Mouse (Mus musculus) mature B cell (primary cell): ENCODE data around the gene Vti1a.

Experiments
- in situ Hi-C: fragments of 300-500 bp; cut with MboI; formaldehyde crosslinking; loops from 2 replicates; pipeline ENCODE4 v1.14.3; 2019

Vti1a gene

GRCm38 (mm10) chr19:55456325-55457091, 140.4 kb downstream of the Vti1a start:
- in situ Hi-C loops = no loop called here

DNA sequence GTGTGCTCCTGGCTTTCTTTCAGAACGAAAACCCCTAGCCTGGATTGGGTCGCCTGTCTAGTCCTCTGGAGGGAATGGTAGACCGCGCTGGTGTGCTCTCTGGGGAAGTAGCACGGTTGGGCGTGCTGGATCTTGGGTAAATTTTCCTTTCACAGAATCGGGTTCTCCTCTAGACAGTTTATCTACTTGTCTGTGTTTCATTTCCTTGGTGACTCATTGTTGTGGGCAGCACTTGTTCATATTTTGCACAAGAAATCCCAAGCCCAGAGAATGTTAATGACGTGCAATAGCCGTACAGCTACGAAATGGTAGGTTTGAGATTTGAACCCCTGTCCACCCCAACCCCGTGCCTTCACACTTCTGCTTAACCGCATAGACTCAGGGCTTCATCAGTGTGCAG, 145.9 kb downstream of the Vti1a start:
- in situ Hi-C loops = no loop called here

DNA sequence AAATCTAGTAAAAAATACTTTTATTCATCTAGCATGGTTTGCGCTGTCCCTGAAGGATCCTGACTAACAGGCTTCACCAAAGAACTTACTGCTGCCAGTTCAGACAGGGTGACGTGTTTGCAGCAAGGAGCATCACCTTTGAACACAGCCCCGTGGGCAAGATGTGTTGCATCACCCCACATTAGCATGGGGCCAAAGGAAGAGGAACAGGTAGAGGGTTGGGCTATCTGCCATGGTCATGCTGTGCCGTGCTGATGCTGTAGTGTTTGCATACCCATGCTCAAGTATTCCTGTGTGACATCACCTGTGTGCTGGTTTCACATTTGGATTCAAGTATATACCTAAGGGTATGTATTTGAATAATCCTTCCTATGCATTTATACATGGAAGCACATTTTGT, 147.6 kb downstream of the Vti1a start:
- in situ Hi-C loops = no loop called here

DNA sequence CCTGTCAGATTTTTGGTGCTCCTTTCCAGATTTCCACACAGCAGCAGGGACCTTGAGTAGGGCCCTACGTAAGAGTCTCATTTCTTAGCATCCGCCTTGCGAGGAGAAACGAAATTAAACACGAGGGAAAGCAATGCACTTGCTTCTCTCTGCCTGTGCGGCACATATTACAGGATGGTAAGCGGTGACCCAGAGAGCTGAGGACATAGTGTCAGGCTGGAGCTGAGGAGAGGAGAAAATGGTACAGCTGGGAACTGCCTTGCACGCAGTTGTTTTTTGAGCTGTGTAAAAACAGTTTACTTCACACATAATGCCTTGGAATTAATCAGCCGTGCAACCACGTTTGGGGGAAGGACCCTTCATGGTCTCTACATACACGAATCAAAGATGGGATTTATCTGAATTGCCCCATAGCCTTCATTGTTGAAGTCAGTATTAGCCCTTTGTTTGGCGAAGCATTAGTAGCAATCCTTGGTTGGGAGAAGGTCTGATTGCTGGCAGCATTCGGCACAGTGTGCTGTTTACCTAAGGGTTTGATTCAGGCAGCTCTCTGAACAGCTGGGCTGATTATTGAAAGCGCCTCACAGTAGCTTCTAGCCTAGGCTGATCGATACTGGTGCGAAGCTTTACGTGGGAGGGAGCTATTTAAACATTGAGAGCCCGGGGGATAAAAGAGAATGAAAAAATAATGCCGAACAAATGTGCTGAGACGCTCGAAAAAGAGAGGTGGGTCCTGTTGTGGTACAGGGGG, 153.4 kb downstream of the Vti1a start:
- in situ Hi-C loops = no loop called here

GRCm38 (mm10) chr19:55472582-55472981, 156.5 kb downstream of the Vti1a start:
- in situ Hi-C loops = no loop called here

DNA sequence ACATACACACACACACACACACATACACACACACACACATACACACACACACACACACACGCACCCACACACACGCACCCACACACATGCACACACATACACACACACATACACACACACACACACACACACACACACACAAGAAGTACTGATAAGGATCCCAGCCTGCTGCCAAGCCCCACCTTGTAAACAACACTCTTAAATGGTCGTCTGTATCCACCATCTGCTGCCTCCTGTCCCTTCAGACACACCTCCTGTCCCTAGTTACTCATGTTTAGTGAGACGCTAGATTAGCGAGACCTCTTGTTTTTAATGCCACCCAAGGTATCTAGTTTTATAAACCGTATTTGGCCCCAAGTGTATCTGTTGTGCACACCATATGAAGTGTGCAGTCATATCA, 158.1 kb downstream of the Vti1a start:
- in situ Hi-C loops = no loop called here

- in situ Hi-C loops = no loop called here
Observed at GRCm38 (mm10) chr19:55480526-55480925, 164.4 kb downstream of the Vti1a start.

DNA sequence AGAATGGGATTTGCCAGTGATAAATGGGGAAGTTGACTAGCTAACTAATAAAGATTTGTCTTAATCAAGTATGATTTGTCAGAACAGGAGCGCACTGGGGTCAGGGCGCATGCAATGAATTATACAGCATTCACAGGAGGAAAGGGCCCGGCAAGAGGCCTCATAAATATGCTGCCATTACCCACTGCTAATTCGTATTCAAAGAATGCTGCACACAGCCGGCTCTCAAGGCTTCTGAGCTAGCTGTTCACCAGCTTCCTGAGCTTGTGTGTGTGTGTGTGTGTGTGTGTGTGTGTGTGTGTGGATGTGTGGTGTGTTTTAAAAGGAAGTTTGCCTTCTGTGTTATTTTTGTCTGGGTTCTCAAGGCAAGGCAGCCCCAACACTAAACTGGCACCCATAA, 165.2 kb downstream of the Vti1a start:
- in situ Hi-C loops = no loop called here

DNA sequence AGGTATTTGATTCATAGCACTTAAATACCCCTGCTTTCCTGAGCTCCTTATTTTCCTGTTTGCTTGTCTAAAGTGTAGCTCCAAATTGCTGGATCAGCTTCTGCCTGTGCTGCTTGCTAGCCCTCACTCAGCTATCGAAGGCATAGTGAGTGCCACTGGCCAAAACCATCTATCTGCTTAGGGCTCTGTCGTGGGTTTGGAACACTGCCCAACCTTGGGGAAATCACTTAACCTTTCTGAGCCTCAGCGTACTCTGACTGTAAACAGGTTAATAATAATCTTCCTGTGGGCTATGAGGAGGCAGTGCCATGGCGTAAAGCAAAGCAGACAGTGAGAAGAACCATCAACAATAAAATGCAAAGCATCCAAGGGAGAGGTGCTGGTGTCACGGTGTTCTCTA, 167.4 kb downstream of the Vti1a start:
- in situ Hi-C loops = no loop called here

- in situ Hi-C loops = no loop called here
Observed at GRCm38 (mm10) chr19:55484559-55484958, 168.5 kb downstream of the Vti1a start.

DNA sequence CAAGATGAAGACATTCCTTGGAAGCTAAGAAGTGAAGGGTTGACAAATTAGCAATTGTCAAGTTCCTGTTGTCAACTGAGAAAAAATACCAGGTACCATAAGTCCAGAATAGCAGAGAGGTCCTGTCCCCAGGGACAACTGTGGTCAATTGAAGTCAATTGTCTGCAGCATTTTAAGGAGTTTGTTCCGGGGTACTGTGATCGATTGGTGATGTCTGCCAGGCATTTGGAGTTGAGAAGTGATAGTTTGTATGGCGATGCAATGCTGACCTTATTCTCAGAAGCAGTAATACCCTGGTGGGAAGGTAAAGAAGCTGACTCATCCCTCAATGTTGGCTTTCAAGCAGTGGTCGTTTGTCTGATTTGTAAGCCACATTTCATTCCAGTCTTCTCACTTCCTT, 170.4 kb downstream of the Vti1a start:
- in situ Hi-C loops = no loop called here

DNA sequence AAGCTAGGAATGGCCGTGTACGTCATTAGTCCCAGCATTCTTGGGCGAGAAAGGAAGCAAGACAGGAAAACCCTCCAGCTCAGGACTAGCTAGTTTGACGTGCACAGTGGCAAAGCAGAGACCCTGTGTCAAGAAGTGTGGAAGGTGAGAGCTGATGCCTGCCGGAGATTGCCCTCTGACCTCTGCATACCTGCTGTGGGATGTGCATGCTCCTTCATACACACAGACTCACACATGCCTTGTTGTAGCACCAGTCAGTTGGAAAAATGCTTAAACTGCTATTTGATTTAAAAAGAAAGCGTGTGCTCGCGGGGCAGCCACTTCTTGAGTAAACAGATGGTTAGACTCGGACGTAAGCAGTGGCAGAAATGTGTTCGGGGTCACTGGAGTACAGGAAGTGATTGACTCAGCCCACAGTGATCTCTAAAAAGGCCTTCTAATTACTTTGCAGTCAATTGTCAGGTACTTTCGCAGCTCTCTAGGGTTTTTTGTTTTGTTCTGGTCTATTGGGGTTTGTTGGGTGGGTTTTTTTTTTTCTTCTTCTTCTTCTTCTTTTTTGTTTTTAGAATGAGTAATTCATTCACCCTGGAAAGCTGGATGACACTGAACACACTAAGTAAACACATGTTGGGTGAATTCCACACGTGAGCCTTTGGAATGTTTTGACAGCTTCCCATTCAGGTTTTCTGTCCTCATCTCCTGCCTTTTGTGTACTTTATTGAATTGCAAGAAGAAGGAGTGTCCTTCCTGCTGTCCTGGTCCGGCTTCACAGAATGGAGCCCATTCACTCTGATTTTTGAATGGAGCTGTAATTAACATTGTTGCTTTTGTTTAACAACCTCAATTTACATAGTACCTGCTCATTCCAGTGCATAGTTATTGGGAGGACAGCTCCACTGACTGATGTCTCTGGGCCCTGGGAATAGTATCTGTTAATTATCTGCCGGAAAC, 175.3 kb downstream of the Vti1a start:
- in situ Hi-C loops = no loop called here

GRCm38 (mm10) chr19:55496333-55496732, 180.2 kb downstream of the Vti1a start:
- in situ Hi-C loops = no loop called here

DNA sequence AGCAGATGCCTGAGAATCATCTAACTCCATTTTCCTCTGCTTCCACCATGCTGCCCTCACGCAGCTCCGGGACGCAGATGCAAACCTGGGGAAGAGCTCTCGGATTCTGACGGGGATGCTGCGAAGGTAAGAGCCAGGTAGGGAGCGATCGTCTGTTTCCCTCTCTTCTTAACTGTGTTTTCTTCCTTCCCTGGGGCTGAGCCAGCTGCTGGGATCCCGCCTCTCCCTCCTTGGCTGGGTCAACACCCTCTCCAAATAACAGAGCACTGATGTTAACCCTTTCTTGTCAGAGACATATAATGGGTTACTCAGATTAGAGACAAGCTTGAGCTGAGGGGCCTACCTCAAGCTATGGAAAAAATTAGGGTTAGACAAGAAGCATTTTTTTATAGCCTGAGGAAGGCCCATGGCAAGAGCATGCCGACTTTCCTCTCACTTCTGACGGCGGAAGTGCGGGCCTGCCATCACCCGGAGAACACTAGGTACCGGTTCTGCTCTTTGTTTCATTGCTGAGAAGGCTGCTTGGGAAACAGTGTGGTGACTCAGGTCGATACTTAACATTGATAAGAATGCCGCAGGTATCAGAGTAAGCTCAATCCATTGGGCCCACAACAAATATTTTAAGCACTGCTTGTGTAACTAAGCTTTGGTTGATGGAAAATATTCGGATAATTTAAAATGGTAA, 183.2 kb downstream of the Vti1a start:
- in situ Hi-C loops = no loop called here

- in situ Hi-C loops = no loop called here
Observed at GRCm38 (mm10) chr19:55501985-55502384, 185.9 kb downstream of the Vti1a start.

DNA sequence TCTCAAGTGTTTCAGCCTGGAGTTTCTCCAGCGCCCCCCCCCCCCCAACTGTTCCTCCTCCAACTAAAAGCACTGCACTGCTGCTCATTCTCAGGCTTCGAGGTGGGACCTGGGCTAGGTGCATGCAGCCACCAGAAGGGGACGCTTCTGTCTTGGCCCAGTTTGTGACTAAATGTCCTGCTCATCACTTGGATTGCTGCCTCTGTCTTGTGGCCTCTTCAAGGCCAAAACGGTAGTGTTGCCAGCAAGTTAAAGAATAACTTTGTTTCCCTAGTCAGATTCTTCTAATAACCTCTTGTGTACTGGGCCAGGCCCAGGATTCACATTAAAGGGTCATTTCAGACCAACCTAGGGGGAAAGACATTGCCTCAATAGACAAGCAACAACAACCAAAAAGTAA, 187.7 kb downstream of the Vti1a start:
- in situ Hi-C loops = no loop called here

- in situ Hi-C loops = no loop called here
Observed at GRCm38 (mm10) chr19:55507748-55508147, 191.7 kb downstream of the Vti1a start.

- in situ Hi-C loops = no loop called here
Observed at GRCm38 (mm10) chr19:55508239-55508638, 192.1 kb downstream of the Vti1a start.

DNA sequence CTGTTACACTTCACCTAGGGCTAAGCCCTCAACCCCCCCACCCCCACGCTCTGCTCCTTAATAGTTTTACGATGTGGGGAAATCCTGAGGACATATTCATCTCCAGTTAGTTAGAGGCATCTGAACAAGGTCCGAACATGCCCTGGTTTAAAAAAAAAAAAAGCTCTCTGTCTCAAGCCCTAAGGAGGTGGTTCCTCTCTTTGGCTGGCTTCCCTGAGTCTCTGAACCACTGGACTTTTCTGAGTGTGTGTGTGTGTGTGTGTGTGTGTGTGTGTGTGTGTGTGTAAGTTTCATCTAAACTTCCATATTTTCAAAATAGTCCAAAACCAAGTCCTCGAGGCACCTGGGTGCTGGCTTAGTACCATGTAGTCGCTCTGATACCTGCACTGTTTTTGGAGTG, 192.9 kb downstream of the Vti1a start:
- in situ Hi-C loops = no loop called here

DNA sequence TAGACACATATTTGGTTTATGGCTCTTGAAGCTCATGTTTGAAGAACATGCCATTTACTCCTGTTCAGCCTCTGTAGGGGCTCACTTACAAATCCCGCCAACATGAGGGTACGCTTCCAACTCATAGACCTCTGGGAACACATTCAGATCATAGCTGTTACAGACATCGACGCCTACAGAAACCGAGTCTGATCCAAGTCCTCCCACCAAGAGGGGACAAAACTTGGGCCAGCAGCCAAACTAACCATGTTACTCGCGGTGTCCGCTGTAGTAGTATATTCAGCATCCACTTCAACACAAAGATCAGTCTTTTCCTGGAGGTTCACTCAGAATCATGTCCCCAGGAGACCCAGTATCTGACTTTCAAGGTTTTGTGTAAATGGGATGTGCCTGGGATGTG, 193.5 kb downstream of the Vti1a start:
- in situ Hi-C loops = no loop called here

DNA sequence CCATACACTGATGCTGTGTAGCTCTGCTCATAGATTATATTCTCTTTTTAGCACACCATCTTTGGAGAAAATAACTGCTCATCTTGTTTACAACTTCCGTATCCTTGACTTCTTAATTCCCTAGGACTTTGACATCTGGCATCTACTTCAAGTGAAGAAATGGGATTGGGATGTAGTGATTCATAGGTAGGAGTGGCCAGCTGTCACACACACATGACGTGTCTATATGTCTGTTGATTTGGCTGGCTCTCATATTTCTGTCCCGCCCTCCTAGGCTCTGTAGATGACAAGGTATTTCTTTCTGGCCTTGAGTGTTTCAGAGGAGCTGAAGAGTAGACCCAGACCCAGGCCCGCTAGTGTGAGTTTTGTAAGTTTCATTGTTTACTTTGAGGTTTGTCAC, 197.8 kb downstream of the Vti1a start:
- in situ Hi-C loops = no loop called here

DNA sequence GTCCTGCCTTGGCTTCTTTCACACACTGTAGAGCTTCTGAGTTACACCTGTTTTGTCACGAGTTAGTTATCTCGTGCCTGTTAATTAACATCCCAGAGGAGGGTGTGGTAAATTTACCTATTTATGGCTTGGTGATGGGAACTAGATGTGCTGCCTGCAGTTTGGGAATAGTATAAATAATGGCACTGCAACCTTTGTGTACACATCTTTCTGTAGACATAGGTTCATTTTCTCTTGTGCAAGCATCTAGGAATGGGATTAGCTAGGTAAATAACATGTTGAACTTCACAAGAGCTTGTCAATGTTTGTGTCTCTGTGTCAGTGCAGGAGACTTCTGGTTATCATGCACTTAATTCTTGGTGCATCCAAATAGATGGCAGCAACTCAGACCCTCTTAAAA, 204.1 kb downstream of the Vti1a start:
- in situ Hi-C loops = no loop called here
